Mouse (Mus musculus) embryonic fibroblast, embryonic 13.5 days (primary cell): ENCODE results near the gene Adam23.

Experiments
- CTCF ChIP-seq: IDR thresholded peaks from 2 replicates; pipeline ENCODE4 v1.5.1; 2011; ENCODE audit warnings: mild to moderate bottlenecking, control low read depth, low read length, moderate library complexity, borderline replicate concordance; ENCODE audit not compliant: insufficient read depth
- POLR2A ChIP-seq: IDR thresholded peaks from 2 replicates; pipeline ENCODE4 v1.6.1; 2011; ENCODE audit warnings: low read depth, mild to moderate bottlenecking, control low read depth, low read length, moderate library complexity

DNA sequence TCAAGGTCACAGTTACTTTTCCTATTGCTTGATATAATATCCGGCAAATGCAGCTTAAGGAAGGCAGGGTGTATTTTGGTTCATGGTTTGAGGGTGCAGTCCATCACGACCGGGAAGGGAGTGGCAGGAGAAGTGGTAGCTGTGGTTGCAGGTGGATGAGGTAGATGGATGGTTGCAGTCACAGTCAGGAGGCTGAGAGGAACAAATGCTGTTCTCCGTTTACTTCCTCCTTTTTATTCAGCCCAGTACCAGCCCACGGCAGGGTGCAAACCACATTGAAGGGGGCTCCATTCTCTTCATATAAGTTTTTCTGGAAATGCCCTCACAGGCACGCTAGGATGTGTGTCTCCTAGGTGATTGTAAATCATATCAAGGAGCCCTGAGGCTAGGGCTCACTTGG is 37.3 kb upstream of the Adam23 start:
- TF ChIP-seq POLR2A, result no peak
- no peak for TF ChIP-seq CTCF
